Mouse (Mus musculus) embryonic fibroblast, embryonic 13.5 days (primary cell): ENCODE measurements around the gene Zfp988. TPM values are rescaled to one million over a fixed set of nuclear protein-coding genes. Genes with fewer than 3 reads are reported as not detected.
"Not testable (repeated sequence)": the region's sequence is repeated elsewhere in the genome, so short reads cannot be mapped to it uniquely, and the experiment has no call there.

ENCODE experiments used
- H3K27ac ChIP-seq: 2 replicates; pipeline ENCODE4 v1.5.1; 2012; ENCODE audit warnings: low read length, control low read depth, inconsistent platforms; ENCODE audit not compliant: insufficient read depth
- H3K4me1 ChIP-seq: 2 replicates; pipeline ENCODE4 v1.6.1; 2011; ENCODE audit warnings: low read length; ENCODE audit not compliant: control insufficient read depth, insufficient read depth
- H3K4me3 ChIP-seq: 2 replicates; pipeline ENCODE4 v1.5.1; 2011; ENCODE audit warnings: mild to moderate bottlenecking, control low read depth, low read length; ENCODE audit not compliant: insufficient read depth
- CTCF ChIP-seq: IDR thresholded peaks from 2 replicates; pipeline ENCODE4 v1.5.1; 2011; ENCODE audit warnings: mild to moderate bottlenecking, control low read depth, low read length, moderate library complexity, borderline replicate concordance; ENCODE audit not compliant: insufficient read depth
- POLR2A ChIP-seq: IDR thresholded peaks from 2 replicates; pipeline ENCODE4 v1.6.1; 2011; ENCODE audit warnings: low read depth, mild to moderate bottlenecking, control low read depth, low read length, moderate library complexity
- polyA plus RNA-seq: library from polyadenylated mRNA; stranded (reverse); fragments of >200 nt; gene quantifications from 2 replicates; pipeline ENCODE4 v1.2.4, GENCODE M21; 2011; ENCODE audit warnings: low read depth; ENCODE audit not compliant: missing spikeins, insufficient read length

Gene Zfp988
- polyA plus RNA-seq, 1 experiment = not detected

DNA sequence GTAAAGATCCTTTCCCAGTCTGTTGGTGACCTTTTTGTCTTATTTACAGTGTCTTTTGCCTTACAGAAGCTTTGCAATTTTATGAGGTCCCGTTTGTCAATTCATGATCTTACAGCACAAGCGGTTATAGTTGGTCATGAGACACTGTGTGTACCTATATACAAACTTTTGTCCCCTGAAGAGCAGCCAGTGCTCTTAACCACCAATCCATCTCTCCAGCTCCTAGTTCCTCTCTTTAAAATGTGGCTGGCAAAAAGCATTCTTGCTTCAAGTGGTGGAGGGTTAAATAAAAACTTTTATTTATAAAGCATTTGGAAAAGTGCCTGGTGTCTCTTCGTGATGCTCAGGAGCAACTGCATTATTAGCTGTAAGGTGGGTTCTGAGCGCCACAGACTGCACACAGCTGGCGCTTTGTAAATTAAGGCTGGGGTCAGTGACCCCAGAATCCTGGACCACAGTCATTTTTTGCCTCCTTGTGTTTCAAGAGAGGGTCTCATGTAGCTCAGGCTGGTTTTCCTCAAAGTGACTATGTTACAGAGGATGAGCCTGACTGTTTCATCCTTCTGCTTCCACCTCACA lies 32.6 kb downstream of the Zfp988 start:
- TF ChIP-seq CTCF (no peak), POLR2A (no peak)

DNA sequence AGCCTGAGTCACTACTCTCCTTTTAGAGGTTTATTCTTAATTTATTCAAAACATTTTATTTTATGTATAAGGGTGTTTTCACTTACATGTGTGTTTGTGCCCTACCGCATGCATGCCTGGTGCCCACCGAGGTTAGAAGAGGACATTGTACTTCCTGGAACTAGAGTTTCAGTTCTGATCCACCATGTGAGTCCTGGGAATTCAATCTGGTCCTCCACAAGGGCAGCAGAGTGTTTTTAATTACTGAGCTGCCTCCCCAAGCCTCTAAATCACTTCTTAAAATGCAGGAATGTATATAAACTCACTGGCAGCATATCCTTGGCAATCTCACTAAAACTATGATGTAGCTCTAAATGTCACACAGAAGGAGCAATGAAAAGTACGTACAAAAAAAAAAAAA lies 33.2 kb downstream of the Zfp988 start:
- H3K27ac ChIP-seq, H3K4me3 ChIP-seq, H3K4me1 ChIP-seq: not testable (repeated sequence)

More for the DNA sequence above, 32.6 kb downstream of the Zfp988 start:
- Histone ChIP-seq H3K27ac (no peak overlapping the region), H3K4me1 (no peaks in the 10 kb centered on the region), H3K4me3 (no peak overlapping the region)

DNA sequence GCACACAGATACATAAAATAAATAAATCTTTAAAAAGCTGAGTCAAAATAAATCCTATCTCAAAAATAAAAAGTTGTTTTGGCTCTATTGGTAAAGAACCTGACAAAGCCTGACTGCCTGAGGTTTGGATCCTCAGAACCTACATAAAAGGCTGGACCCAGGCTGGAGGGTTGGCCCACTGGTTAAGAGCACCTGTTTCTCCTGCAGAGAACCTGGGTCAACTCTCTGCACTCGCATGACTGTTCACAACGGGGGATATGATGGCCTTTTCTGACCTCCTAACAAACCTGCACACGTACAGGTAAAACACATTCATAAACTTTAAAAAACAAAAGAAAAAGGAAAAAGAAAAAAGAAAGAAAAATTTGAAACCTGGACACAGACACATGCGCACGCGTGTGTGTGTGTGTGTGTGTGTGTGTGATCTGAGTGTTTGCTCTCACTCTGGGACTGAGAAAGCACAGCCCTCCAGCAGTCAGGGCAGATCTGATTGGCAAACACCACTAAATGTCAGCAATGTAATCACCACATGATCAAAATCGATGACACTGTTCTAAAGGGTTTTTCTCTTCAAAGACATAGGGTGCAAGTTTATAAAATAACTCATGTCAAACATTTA lies 34.2 kb downstream of the Zfp988 start:
- H3K4me1 ChIP-seq, H3K27ac ChIP-seq, H3K4me3 ChIP-seq: not testable (repeated sequence)

DNA sequence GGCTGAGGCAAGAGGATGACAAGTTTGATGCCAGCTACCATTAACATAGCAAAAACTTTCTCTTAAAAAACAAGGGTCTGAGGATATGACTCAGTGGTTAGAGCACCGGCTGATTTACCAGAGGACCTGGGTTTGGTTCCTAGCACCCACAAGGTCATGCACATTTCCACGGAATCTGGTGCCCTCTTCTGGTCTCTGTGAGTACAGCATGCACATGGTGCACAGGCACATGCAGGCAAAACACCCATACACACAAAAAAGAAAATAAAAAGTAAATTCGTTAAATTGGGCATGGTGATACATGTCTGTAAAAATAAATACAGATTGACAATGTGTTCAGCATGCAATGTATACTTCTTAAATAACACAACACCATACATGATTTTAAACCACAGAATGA lies 34.8 kb downstream of the Zfp988 start:
- H3K27ac ChIP-seq, H3K4me3 ChIP-seq, H3K4me1 ChIP-seq: not testable (repeated sequence)

DNA sequence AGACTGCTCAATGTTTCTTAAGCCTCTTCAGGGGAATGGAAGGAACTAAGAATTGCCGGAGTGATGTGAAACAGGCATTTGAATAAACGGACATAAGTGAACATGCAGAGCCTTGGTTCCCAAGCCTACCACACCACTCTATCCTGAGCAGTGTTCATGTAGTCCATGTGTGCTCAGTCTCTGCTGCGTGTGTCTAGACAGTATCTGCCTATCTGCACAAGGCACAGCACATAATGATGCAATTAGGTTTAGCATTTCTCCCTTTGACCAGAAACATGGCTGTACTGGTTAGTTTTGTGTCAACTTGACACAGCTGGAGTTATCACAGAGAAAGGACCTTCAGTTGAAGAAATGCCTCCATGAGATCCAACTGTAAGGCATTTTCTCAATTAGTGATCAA lies 35.4 kb downstream of the Zfp988 start:
- not testable (repeated sequence) for H3K4me3 ChIP-seq, H3K4me1 ChIP-seq, H3K27ac ChIP-seq

DNA sequence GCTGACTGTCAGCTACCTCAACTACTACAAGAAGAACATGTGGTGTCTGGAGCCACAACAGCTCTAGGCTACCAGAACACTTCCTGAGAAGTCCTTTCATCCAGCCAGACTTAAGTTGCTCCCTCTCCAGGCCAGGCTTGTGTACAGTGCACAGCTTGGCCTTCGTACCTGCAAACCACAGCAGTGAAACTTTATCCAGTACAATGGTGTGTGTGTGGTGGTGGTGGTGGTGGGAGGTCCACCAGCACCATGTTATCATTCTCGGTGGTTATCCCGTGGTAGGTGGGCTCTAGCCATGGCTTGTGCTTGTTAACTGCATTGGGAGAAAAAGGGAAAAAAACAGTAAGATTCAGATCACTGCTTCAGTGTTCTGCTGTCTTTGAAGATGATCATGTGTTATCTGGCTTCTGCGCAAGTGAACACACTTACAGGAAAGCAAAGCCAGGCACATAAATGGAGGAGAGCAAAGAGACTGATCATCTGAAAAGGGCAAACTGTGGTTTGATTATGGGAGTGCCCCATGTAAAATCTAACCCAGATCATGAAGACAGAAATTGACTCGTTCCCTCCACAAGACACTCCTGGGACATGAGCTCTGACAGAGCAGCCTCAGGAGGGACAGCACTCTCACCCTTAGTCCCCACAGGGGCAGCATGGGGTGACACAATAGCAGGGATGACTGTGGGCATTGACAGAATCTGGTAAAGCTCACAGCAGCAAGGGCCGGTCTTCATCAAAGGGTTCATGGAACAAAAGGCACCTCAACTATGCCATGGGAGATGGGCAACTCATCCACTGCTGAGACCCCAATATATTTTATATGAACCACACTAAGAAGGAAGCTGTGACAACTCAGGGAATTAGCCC lies 37.8 kb downstream of the Zfp988 start:
- not testable (repeated sequence) for H3K4me1 ChIP-seq, H3K4me3 ChIP-seq, H3K27ac ChIP-seq

DNA sequence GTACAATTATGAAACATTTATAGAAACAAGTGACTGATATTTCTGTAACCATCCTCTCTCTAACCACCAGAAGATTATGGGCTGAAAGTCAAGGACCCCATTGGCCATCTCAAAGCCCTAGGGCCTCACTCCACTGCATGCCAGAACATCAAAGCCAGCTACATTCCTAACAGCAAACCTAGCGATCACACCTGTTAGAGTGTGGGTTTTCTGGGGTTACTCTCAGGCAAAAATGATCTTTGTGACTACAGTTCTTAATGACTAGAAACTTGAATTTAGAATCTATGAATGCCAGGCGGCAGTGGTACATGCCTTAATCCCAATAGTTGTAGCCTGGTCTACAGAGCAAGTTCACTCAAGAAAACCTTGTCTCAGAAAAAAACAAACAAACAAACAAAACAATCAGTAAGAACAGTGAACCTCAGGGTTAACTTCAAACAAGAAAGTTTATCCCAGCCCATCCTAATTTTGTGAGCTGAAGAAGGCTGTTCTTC lies 39.6 kb downstream of the Zfp988 start:
- not testable (repeated sequence) for H3K4me1 ChIP-seq, H3K4me3 ChIP-seq, H3K27ac ChIP-seq

DNA sequence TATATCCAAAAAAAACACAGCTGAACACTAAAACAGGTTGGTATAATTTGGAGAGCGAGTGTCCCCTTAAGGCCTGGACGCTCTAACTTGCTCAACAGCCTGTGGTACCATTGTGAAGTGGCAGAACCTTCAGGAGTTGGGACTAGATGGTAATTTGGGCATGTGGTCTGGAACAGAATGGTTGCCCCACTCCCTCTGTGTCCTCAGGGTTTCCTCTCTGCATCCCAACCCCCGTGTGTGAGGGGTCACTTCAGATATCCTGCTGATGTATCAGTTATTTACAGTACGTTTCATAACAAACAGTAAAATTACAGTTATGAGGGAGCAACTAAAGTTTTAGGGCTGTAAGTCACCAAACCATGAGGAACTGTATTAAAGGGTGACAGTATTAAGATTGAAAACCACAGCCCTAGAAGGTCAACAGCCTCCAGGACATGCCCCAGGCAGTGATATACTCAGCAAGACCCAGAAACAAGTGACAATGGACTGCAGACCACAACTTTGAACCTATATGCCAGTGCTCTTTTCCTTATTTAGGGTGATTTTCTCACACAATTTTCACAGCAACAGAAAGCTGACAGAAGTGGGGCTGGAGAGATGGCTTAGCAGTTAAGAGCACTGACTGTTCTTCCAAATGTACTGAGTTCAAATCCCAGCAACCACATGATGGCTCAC lies 41.0 kb downstream of the Zfp988 start:
- H3K4me3 ChIP-seq, H3K27ac ChIP-seq, H3K4me1 ChIP-seq: not testable (repeated sequence)

DNA sequence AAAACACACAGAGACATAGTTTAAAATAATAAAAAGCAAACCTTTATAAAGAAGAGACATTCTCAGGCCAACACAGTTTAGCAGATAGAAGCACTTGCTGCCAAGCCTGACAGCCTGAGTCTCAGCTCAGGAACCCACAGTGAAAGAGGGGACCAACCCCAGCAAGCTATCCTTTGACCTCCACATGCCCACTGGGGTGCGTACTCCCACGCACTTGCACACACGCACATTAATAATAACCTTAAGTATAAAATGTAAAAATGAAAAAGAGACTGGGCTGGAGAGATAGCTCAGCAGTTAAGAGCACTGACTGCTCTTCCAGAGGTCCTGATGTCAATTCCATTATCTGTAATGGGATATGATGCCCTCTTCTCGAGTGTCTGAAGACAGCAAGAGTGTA lies 41.8 kb downstream of the Zfp988 start:
- H3K4me3 ChIP-seq, H3K27ac ChIP-seq, H3K4me1 ChIP-seq: not testable (repeated sequence)

DNA sequence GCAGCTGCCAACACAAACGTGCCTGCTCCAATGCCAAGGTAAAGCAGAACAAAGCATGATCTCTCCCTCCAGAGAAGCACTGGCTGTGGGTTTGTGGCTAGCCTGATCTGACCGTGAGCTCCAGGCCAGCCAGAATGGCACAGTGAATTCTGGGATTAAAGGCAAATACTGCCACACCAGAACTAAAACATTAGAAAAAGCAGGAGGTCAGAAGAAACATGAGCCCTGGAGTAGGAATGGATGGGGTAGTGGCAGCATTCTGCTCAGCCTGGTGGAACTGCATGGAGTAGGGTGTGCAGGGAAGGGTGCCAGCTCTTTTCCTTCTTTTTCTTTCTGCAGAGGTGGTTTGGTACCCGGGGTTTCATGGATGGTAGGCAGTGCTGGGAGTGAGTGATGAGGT lies 42.4 kb downstream of the Zfp988 start:
- H3K4me1 ChIP-seq, H3K4me3 ChIP-seq, H3K27ac ChIP-seq: not testable (repeated sequence)

DNA sequence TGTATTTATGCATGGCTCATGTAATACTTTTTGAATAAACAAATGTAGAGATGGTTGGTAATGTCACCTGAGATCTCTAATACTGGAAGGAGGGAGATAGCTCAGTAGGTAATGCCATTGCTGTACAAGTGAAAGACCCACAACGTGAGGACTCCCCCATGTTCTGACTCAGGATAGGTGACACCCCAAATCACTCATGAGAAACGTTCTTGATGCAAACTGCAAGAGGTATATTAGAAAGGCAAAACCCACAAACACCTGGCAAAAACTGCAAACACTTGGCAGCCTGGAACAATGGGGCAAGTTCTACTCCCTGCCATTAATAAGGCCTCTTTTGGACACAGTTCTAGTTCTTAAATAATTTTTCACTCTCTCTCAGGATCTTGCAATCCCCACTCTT lies 42.9 kb downstream of the Zfp988 start:
- H3K4me1 ChIP-seq, H3K27ac ChIP-seq, H3K4me3 ChIP-seq: not testable (repeated sequence)

DNA sequence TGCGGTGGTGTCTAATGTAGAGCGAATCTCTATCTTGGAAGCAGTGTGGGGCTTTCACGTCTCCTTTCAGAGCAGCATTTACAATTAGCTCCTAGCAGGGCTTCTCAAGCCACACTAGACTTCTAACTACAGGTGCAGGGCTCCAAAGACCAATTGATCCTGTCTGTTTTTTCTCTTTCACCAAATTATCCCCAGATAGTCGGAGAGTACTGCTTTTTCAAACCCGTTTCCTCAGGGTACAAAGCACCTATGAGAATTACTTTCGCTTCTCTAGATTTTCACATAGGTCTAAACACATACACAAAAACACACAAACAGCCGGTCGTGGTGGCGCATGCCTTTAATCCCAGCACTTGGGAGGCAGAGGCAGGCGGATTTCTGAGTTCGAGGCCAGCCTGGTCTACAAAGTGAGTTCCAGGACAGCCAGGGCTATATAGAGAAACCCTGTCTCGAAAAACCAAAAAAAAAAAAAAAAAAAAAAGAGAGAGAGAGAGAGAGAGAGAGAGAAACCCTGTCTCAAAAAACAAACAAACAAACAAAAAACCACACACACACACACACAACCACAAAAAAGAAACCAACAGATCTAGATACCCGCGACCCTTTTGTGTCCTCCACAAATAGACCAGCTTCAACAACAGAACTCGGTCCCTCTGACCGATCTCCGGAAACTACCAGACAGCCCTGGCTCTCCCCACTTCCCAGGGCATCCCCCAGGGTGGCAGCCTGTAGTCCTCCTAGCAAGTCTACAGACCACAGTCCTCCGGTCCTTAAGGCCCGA lies 43.6 kb downstream of the Zfp988 start:
- not testable (repeated sequence) for H3K4me1 ChIP-seq, H3K27ac ChIP-seq, H3K4me3 ChIP-seq

DNA sequence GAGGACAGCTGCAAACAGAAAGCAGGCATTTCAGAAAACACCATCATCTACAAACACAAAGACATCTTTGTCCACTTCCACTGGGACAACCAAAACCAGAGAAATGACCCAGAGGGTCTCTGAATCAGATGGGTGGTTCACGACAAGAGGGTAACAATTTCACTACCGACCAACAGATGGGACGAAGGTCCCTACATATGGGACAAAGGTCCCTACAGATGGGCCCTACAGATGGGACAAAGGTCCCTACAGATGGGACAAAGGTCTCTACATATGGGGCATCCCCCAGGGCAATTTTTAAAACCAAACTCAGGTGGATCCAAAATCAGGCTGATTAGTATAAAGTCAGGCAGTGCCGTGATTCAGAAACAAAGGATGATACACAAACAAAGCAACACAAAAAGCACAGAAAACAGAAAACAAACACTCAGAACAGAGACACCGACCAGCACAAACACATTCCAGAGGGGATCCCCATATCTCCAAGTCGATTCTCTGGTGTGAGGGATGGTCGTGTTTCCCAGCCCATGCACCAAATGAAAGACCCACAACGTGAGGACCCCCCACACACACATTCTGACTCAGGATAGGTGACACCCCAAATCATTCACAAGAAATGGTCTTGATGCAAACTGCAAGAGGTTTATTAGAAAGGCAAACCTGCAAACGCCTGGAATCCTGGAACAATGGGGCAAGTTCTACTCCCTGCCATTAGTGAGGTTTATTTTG lies 44.4 kb downstream of the Zfp988 start:
- not testable (repeated sequence) for H3K27ac ChIP-seq, H3K4me3 ChIP-seq, H3K4me1 ChIP-seq

DNA sequence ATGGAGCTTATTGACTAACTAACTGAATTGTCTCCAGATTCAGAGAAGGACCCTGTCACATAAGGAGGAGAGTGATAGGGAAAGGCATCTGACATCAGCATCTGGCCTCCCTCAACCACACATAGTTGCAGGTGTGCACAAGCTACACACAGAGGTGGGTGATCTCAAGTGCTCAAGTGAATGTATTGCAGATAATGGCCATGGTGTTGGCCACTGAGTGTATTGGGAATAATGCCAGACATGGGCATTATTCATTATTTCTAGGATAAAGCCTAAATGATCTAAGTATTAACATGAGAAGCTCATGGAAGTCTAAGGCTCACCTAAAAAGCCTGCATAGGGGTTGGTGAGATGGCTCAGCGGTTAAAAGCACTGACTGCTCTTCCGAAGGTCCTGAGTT lies 45.1 kb downstream of the Zfp988 start:
- not testable (repeated sequence) for H3K4me1 ChIP-seq, H3K27ac ChIP-seq

More for the DNA sequence above, 45.1 kb downstream of the Zfp988 start:
- not testable (repeated sequence) for H3K4me3 ChIP-seq
